9 mouse cellular contexts compared by ENCODE assay signal in genomic region chr2:131094823-131095222, GRCm38 (mm10). TPM values are rescaled to one million over a fixed set of nuclear protein-coding genes. Genes with fewer than 3 reads are reported as not detected.
DNase-seq lines count a peak whose midpoint lies in the region; ATAC-seq lines count a peak whose summit lies in the region.
"Had no signal": no experiment of that assay in that cellular context is flagged by ENCODE, and none has a peak within 500 bp of the region (broad histone marks: within the 10 kb centered on the region; RNA-seq: fewer than 3 reads in every experiment).

No protein-coding gene starts in this region.

- peak; percentile 85 to 86 for DNase-seq in B cell, adult 2 months
- DNase-seq in adrenal gland, adult 2 months = peak; percentile 75
- DNase-seq in embryo, embryonic 10.5 days (ENCODE audit: low spot score) = peak; percentile 86
- DNase-seq in gastrocnemius, postnatal 36 days = peak; percentile 69 to 76
- DNase-seq in kidney, adult 9 months = peak; percentile 84
- DNase-seq in neural tube, embryonic 11.5 days (ENCODE audit: low spot score) = peak; percentile 80

- H3K9ac ChIP-seq in limb, embryonic 13.5 days = no peak overlapping the region
- H3K9ac ChIP-seq in neural tube, embryonic 11.5 days (ENCODE audit: low read length) = no peak overlapping the region
- no peak overlapping the region for H3K9ac ChIP-seq in stomach, embryonic 16.5 days (ENCODE audit: low read length)

- peak; percentile 24; the same call in 1 of the 2 replicates for ATAC-seq in limb, embryonic 13.5 days (ENCODE audit: low FRiP score, low read depth)
- no peak for ATAC-seq in neural tube, embryonic 11.5 days (ENCODE audit: insufficient read depth, low FRiP score, low TSS enrichment)
- ATAC-seq in stomach, embryonic 16.5 days (ENCODE audit: insufficient read depth, low FRiP score) = 0 out of 2 replicates have a peak, but pooled peaks have one; percentile 45

- intact Hi-C loops in gastrocnemius, postnatal 36 days (cut with DNase I) = loop anchor here (1.0 to 10.0 kb wide), 4 partner anchors 65 to 420 kb away; partner anchors contain the start of gene 1700037H04Rik

- H3K27ac ChIP-seq in limb, embryonic 13.5 days = no peak overlapping the region
- H3K27ac ChIP-seq in neural tube, embryonic 11.5 days (ENCODE audit: low read depth, low read length) = no peak overlapping the region
- no peak overlapping the region for H3K27ac ChIP-seq in stomach, embryonic 16.5 days (ENCODE audit: low read length)

- H3K4me1 ChIP-seq in limb, embryonic 13.5 days = peaks cover 8% of the 10 kb centered on the region
- H3K4me1 ChIP-seq in neural tube, embryonic 11.5 days (ENCODE audit: control insufficient read depth, insufficient read depth, low read length) = no peaks in the 10 kb centered on the region
- H3K4me1 ChIP-seq in stomach, embryonic 16.5 days (ENCODE audit: control insufficient read depth, insufficient read depth, low read length) = peaks cover 9% of the 10 kb centered on the region

- no peak overlapping the region for H3K4me2 ChIP-seq in limb, embryonic 13.5 days (replicated peaks)
- H3K4me2 ChIP-seq in neural tube, embryonic 11.5 days (ENCODE audit: low read depth) = no peak overlapping the region
- no peak overlapping the region for H3K4me2 ChIP-seq in stomach, embryonic 16.5 days (ENCODE audit: low read depth, low read length)

- 4% methylated on average over 1 of the region's 1 CpGs for WGBS in limb, embryonic 13.5 days
- 0% methylated on average over 1 of the region's 1 CpGs for WGBS in neural tube, embryonic 11.5 days
- whole genome bisulfite sequencing in stomach, embryonic 16.5 days = 0% methylated on average over 1 of the region's 1 CpGs

- H3K9me3 ChIP-seq in limb, embryonic 13.5 days = no peaks in the 10 kb centered on the region
- H3K9me3 ChIP-seq in neural tube, embryonic 11.5 days (ENCODE audit: control insufficient read depth, low read length) = no peaks in the 10 kb centered on the region
- no peaks in the 10 kb centered on the region for H3K9me3 ChIP-seq in stomach, embryonic 16.5 days (replicated peaks; ENCODE audit: control insufficient read depth, low read length)

- H3K27me3 ChIP-seq in limb, embryonic 13.5 days = no peaks in the 10 kb centered on the region
- H3K27me3 ChIP-seq in neural tube, embryonic 11.5 days (ENCODE audit: control insufficient read depth, insufficient read depth, low read length) = no peaks in the 10 kb centered on the region
- H3K27me3 ChIP-seq in stomach, embryonic 16.5 days (ENCODE audit: control insufficient read depth, insufficient read depth, low read length) = no peaks in the 10 kb centered on the region

- H3K36me3 ChIP-seq in limb, embryonic 13.5 days = no peaks in the 10 kb centered on the region
- H3K36me3 ChIP-seq in neural tube, embryonic 11.5 days (ENCODE audit: control insufficient read depth, insufficient read depth, low read length) = no peaks in the 10 kb centered on the region
- no peaks in the 10 kb centered on the region for H3K36me3 ChIP-seq in stomach, embryonic 16.5 days (ENCODE audit: control insufficient read depth, insufficient read depth, low read length)

- H3K4me3 ChIP-seq in limb, embryonic 13.5 days = no peak overlapping the region
- no peak overlapping the region for H3K4me3 ChIP-seq in neural tube, embryonic 11.5 days (ENCODE audit: low read depth, low read length)
- no peak overlapping the region for H3K4me3 ChIP-seq in stomach, embryonic 16.5 days (replicated peaks; ENCODE audit: low read length)
- H3K4me3 ChIP-seq: erythroblast, embryonic 14.5 days had no signal

RNA-seq across cellular contexts. Expression of gene Siglec1, which starts 8.3 kb away (rescaled TPM):
- total RNA-seq in adrenal gland, adult 2 months (2021) = 1 to 10 TPM; 4.1 to 6.6 TPM
- 17.9 and 19.8 TPM in 2 replicates for polyA plus RNA-seq in adrenal gland, adult 2 months (2012; rRNA removed)
- under 1 TPM; 0.43 to 0.76 TPM for total RNA-seq in gastrocnemius, postnatal 36 days (2021)
- polyA plus RNA-seq in limb, embryonic 13.5 days (2015; fragmentation: Nextera tagmentation; extraction: Ambion mirVana) = 0.17 and 0.19 TPM in 2 replicates
- polyA plus RNA-seq in neural tube, embryonic 11.5 days (2014; fragmentation: Nextera tagmentation; extraction: Ambion mirVana) = 0.04 and 0.12 TPM in 2 replicates
- 0.29 and 0.44 TPM in 2 replicates for polyA plus RNA-seq in stomach, embryonic 16.5 days (2015; fragmentation: Nextera tagmentation; extraction: Ambion mirVana)

RNA-seq across cellular contexts. Expression of gene Adam33, which starts 31.2 kb away (rescaled TPM):
- 1 to 10 TPM; 1.6 to 3.4 TPM for total RNA-seq in adrenal gland, adult 2 months (2021)
- 11.5 and 15.5 TPM in 2 replicates for polyA plus RNA-seq in adrenal gland, adult 2 months (2012; rRNA removed)
- total RNA-seq in gastrocnemius, postnatal 36 days (2021) = 1 to 10 TPM; 1.7 to 1.8 TPM
- 26.5 and 28.5 TPM in 2 replicates for polyA plus RNA-seq in limb, embryonic 13.5 days (2015; fragmentation: Nextera tagmentation; extraction: Ambion mirVana)
- polyA plus RNA-seq in neural tube, embryonic 11.5 days (2014; fragmentation: Nextera tagmentation; extraction: Ambion mirVana) = 0.37 and 0.72 TPM in 2 replicates
- 14.2 and 15.5 TPM in 2 replicates for polyA plus RNA-seq in stomach, embryonic 16.5 days (2015; fragmentation: Nextera tagmentation; extraction: Ambion mirVana)

RNA-seq across cellular contexts. Expression of gene Hspa12b, which starts 32.3 kb away (rescaled TPM):
- 10 to 100 TPM in 1 of 2 experiments, 1 to 10 TPM in 1; 6.9 to 12.6 TPM for total RNA-seq in adrenal gland, adult 2 months (2021)
- 9.4 and 16.4 TPM in 2 replicates for polyA plus RNA-seq in adrenal gland, adult 2 months (2012; rRNA removed)
- 10 to 100 TPM in 1 of 2 experiments, 1 to 10 TPM in 1; 10.0 to 13.1 TPM for total RNA-seq in gastrocnemius, postnatal 36 days (2021)
- polyA plus RNA-seq in limb, embryonic 13.5 days (2015; fragmentation: Nextera tagmentation; extraction: Ambion mirVana) = 22.0 and 22.9 TPM in 2 replicates
- 4.5 and 5.0 TPM in 2 replicates for polyA plus RNA-seq in neural tube, embryonic 11.5 days (2014; fragmentation: Nextera tagmentation; extraction: Ambion mirVana)
- polyA plus RNA-seq in stomach, embryonic 16.5 days (2015; fragmentation: Nextera tagmentation; extraction: Ambion mirVana) = 25.0 TPM in 2 replicates

RNA-seq across cellular contexts. Expression of gene Gm11037, which starts 38.5 kb away (rescaled TPM):
- total RNA-seq in adrenal gland, adult 2 months (2021) = not detected
- polyA plus RNA-seq in adrenal gland, adult 2 months (2012; rRNA removed) = not detected in 2 replicates
- not detected for total RNA-seq in gastrocnemius, postnatal 36 days (2021)
- not detected in 2 replicates for polyA plus RNA-seq in limb, embryonic 13.5 days (2015; fragmentation: Nextera tagmentation; extraction: Ambion mirVana)
- polyA plus RNA-seq in neural tube, embryonic 11.5 days (2014; fragmentation: Nextera tagmentation; extraction: Ambion mirVana) = not detected in 2 replicates
- not detected in 2 replicates for polyA plus RNA-seq in stomach, embryonic 16.5 days (2015; fragmentation: Nextera tagmentation; extraction: Ambion mirVana)
- polyA plus RNA-seq: erythroblast, embryonic 14.5 days had no signal

RNA-seq across cellular contexts. Expression of gene Gfra4, which starts 51.9 kb away (rescaled TPM):
- 1 to 10 TPM; 5.9 to 6.1 TPM for total RNA-seq in adrenal gland, adult 2 months (2021)
- 30.4 and 56.7 TPM in 2 replicates for polyA plus RNA-seq in adrenal gland, adult 2 months (2012; rRNA removed)
- total RNA-seq in gastrocnemius, postnatal 36 days (2021) = 1 to 10 TPM; 1.7 to 1.8 TPM
- polyA plus RNA-seq in limb, embryonic 13.5 days (2015; fragmentation: Nextera tagmentation; extraction: Ambion mirVana) = 27.4 and 29.2 TPM in 2 replicates
- polyA plus RNA-seq in neural tube, embryonic 11.5 days (2014; fragmentation: Nextera tagmentation; extraction: Ambion mirVana) = 5.5 and 7.4 TPM in 2 replicates
- polyA plus RNA-seq in stomach, embryonic 16.5 days (2015; fragmentation: Nextera tagmentation; extraction: Ambion mirVana) = 9.8 and 10.9 TPM in 2 replicates
- polyA plus RNA-seq: erythroblast, embryonic 14.5 days had no signal

Comparison
In these comparisons a context has a peak if more than half of its experiments do, and no peak if none do; other contexts are left out.
1. RNA of gene Siglec1, which starts 8.3 kb away (polyA plus RNA-seq): 17.9 to 19.8 TPM in adrenal gland, adult 2 months; 0.29 to 0.44 TPM in stomach, embryonic 16.5 days, 0.17 to 0.19 TPM in limb, embryonic 13.5 days and 0.04 to 0.12 TPM in neural tube, embryonic 11.5 days; every median in the first group is over 10 times any median in the second.
2. Peak in every context shown above with its lines, with median percentiles within 50 percentile points of each other: DNase-seq.